Mouse (Mus musculus) forebrain, embryonic 16.5 days (tissue): Measurements from ENCODE around the gene Mfsd2a. TPM values are rescaled to one million over a fixed set of nuclear protein-coding genes. Genes with fewer than 3 reads are reported as not detected.
"Not testable (repeated sequence)": the region's sequence is repeated elsewhere in the genome, so short reads cannot be mapped to it uniquely, and the experiment has no call there.

ENCODE experiments used
- ATAC-seq: fragments of 200-750 bp; cut with Nextera tagmentation; 2 replicates; pipeline ENCODE4 v1.8.0; 2017; ENCODE audit warnings: mild to moderate bottlenecking, moderate library complexity
- H3K27ac ChIP-seq: fragments of 300-500 bp; sonication (generic); 2 replicates; pipeline ENCODE4 v1.5.1; 2014; ENCODE audit warnings: low read length, control low read depth
- H3K27me3 ChIP-seq: fragments of 300-500 bp; sonication (generic); replicated peaks from 2 replicates; pipeline ENCODE4 v1.6.1; 2014; ENCODE audit warnings: low read length; ENCODE audit not compliant: control insufficient read depth, insufficient read depth
- H3K36me3 ChIP-seq: fragments of 300-500 bp; sonication (generic); 2 replicates; pipeline ENCODE4 v1.6.1; 2014; ENCODE audit not compliant: control insufficient read depth, insufficient read depth
- H3K4me1 ChIP-seq: fragments of 300-500 bp; sonication (generic); replicated peaks from 2 replicates; pipeline ENCODE4 v1.6.1; 2014; ENCODE audit warnings: low read length; ENCODE audit not compliant: control insufficient read depth, insufficient read depth
- H3K4me2 ChIP-seq: fragments of 300-500 bp; sonication (generic); 2 replicates; pipeline ENCODE4 v1.6.1; 2014; ENCODE audit warnings: mild to moderate bottlenecking, low read length, control low read depth
- H3K4me3 ChIP-seq: fragments of 300-500 bp; sonication (generic); replicated peaks from 2 replicates; pipeline ENCODE4 v1.5.1; 2014; ENCODE audit warnings: mild to moderate bottlenecking, low read length, control low read depth
- H3K9ac ChIP-seq: fragments of 300-500 bp; sonication (generic); replicated peaks from 2 replicates; pipeline ENCODE4 v1.6.1; 2014; ENCODE audit warnings: low read depth, low read length, control low read depth
- H3K9me3 ChIP-seq: fragments of 300-500 bp; sonication (generic); 2 replicates; pipeline ENCODE4 v1.6.1; 2016; ENCODE audit warnings: low read length; ENCODE audit not compliant: control insufficient read depth
- WGBS: fragments of 180-500 bp; shearing (Covaris S2); extraction: QIAGEN DNeasy Blood & Tissue Kit; methylation state at CpG from one replicate; pipeline ENCODE4 v1.1.7; 2014; 5-methylcytosine and 5-hydroxymethylcytosine counted together
- polyA plus RNA-seq: library from polyadenylated mRNA; unstranded; fragments of >200 nt; fragmentation: Nextera tagmentation; extraction: Ambion mirVana; gene quantifications from 2 replicates; pipeline ENCODE4 v1.2.1, GENCODE M21; 2015

The Mfsd2a gene
- polyA plus RNA-seq, 1 experiment from 2014 or later: 34.3 TPM

DNA sequence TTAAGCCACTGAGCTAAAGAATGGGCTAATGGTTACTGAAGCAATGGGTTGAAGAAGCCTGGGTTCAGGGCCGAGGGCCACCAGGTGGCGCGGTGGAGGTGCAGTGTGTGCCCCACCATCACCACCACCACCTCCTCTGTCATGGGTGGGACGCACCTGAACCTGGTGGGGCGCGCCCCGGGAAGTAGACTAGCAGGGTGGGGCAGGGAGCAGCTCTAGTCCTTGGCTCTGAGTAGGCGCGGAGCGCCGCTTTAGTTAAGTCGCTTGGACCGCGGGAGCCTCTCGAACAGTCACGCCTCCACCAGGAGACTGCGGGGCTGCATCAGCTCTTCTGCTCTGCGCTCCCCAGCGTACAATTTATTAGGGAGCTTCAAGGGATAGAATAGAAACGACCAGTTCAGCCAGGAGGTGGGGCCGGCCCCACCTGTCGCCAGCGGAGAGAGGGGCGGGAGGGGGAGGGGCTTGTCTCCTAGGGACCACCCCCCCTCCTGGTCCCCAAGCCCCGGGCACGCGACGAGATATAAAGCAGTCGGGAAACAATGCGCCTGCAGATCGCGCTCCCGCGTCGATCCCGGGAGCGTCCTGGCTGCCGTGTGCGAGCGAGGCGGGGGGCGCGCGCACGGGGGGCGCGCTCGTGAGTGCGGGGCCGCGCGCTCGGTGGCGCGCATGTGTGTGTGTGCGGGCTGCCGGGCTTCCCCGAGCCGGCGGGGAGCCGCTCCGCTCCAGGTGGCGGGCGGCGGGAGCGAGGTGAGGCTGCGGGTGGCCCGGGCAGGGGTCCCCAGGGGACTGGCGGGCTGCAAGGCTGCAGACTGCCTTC is 34.6 kb upstream of the Mfsd2a start, which contains the start of gene Mycl:
Gene Mycl (plus strand): TSS at position 249 of the 817 bp plus-strand sequence.
- peak; percentile 75 for ATAC-seq
- H3K36me3 ChIP-seq: no peaks in the 10 kb centered on the region; the same call in 1 of the 2 replicates
- under 1% methylated on average over 66 of the region's 69 CpGs for WGBS
- H3K4me3 ChIP-seq: peak within 1 kb of the TSS; percentile 97
- peak within 1 kb of the TSS; percentile 96 for H3K27ac ChIP-seq
- peak within 1 kb of the TSS; percentile 89 for H3K4me2 ChIP-seq
- peak within 1 kb of the TSS; percentile 97 for H3K9ac ChIP-seq
- peaks cover 32% of the 10 kb centered on the region for H3K4me1 ChIP-seq
- H3K9me3 ChIP-seq: no peaks in the 10 kb centered on the region
- H3K27me3 ChIP-seq: no peaks in the 10 kb centered on the region

DNA sequence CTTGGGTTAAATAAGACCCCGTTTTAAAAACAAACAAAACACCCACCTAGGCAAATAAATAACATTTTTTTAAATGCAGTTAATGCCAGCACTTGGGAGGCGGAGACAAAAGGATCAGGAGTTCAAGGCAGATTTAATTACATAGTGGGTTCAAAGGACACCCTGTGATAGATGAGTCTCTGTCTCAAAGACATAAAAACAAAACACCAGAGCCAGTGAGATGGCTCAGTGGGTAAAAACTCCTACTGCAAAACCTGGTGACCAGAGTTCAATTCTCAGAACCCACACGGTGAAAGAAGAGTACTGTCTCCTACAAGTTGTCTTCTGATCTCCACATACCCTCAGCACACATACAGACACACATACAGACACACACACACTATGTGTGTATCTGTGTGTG is 31.3 kb upstream of the Mfsd2a start:
- no peak overlapping the region for H3K27ac ChIP-seq
- H3K4me3 ChIP-seq: no peak overlapping the region
- no peaks in the 10 kb centered on the region for H3K9me3 ChIP-seq
- H3K9ac ChIP-seq: no peak overlapping the region
- WGBS: 75% methylated on average over 3 of the region's 3 CpGs
- H3K4me1 ChIP-seq: peaks cover 6% of the 10 kb centered on the region; the same call in 1 of the 2 replicates
- no peaks in the 10 kb centered on the region for H3K36me3 ChIP-seq
- ATAC-seq: no peak
- no peak overlapping the region for H3K4me2 ChIP-seq
- H3K27me3 ChIP-seq: no peaks in the 10 kb centered on the region

DNA sequence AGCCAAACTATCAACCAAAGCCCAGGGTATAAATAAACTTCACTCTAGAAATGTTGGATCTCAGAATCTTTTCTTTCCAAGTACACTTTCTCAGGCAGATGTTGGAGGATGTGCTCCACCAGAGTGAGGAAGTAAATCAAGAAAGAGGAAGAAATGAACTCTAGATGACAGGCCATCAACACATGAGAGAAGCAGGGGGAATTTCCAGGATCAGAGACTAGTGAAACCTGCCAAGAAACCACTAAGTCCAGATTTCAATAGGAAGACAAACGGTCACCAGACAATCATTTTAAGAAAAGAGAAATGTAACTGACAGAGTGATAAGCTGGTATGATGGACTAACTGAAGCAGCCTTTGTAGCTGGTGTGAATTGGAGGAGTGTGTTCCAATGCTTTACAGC is 30.2 kb upstream of the Mfsd2a start:
- no peak overlapping the region for H3K4me2 ChIP-seq
- 83% methylated on average over 1 of the region's 1 CpGs for WGBS
- no peaks in the 10 kb centered on the region for H3K36me3 ChIP-seq
- no peaks in the 10 kb centered on the region for H3K9me3 ChIP-seq
- H3K9ac ChIP-seq: no peak overlapping the region
- ATAC-seq: no peak
- peaks cover 4% of the 10 kb centered on the region; the same call in 1 of the 2 replicates for H3K4me1 ChIP-seq
- H3K27ac ChIP-seq: no peak overlapping the region
- H3K27me3 ChIP-seq: no peaks in the 10 kb centered on the region
- H3K4me3 ChIP-seq: no peak overlapping the region

DNA sequence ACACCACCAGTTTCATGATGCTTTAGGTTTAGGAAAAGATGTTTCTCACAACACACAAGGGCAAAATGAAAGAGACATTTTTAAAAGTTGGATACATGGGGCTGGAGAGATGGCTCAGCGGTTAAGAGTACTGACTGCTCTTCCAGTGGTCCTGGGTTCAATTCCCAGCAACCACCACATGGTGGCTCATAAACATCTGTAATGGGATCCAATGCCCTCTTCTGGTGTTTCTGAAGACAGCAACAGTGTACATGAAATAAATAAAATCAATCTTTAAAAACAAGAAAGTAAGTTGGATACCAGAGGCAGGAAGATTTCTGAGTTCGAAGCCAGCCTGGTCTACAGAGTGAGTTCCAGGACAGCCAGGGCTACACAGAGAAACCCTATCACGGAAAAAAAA is 27.0 kb upstream of the Mfsd2a start:
- ATAC-seq, H3K4me3 ChIP-seq, H3K9me3 ChIP-seq, H3K36me3 ChIP-seq, H3K9ac ChIP-seq, H3K27me3 ChIP-seq, H3K4me1 ChIP-seq, H3K27ac ChIP-seq, H3K4me2 ChIP-seq: not testable (repeated sequence)
- WGBS: 60% methylated on average over 3 of the region's 3 CpGs

DNA sequence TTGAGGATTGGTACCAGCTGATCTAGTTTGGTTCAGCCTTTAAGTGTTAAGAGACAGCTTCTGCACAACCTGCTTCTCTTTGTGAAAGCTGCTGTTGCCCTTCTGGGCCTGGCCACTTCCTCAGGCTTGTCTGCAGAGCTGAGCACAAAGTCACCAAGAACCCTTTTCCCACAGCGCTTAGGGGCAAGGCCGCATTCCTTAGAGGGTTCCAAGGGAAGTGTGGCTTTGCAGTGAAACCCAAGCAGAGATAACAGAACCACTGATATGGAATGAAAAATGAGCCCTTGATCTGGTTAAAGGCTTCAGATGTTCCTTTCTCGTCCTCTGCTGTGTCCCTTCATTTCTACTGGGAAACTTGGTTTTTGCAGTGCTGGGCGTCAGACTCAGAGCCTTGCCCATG is 26.4 kb upstream of the Mfsd2a start:
- Histone ChIP-seq H3K27me3 (peaks cover 3% of the 10 kb centered on the region; the same call in 1 of the 2 replicates), H3K9me3 (no peaks in the 10 kb centered on the region), H3K36me3 (no peaks in the 10 kb centered on the region), H3K4me1 (peaks cover 7% of the 10 kb centered on the region; the same call in 1 of the 2 replicates), H3K27ac (no peak overlapping the region), H3K4me2 (no peak overlapping the region), H3K9ac (no peak overlapping the region), H3K4me3 (no peak overlapping the region)
- WGBS: 78% methylated on average over 4 of the region's 4 CpGs
- no peak for ATAC-seq

DNA sequence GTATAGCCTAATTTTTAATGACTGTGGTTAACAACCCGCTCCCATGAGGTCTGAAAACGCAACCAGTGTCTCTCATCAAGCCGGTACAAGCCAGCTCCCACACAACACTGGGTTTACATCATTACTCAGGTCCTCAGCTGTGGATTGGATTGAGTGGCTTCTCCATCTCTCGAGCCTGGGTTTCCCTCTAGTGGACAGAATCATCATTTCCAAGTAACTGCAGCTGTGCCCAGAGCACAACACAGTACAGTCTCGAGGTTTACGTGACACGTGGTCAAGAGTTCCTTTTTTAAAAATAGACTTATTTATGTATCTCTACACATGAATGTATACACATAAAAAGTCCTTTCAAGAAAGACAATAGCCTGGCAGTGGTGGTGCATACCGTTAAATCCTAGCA is 24.1 kb upstream of the Mfsd2a start:
- 37% methylated on average over 8 of the region's 8 CpGs for WGBS
- Histone ChIP-seq H3K27ac (no peak overlapping the region), H3K4me2 (no peak overlapping the region), H3K36me3 (no peaks in the 10 kb centered on the region), H3K4me1 (peaks cover 7% of the 10 kb centered on the region; the same call in 1 of the 2 replicates), H3K9me3 (no peaks in the 10 kb centered on the region), H3K4me3 (no peak overlapping the region), H3K9ac (no peak overlapping the region), H3K27me3 (peaks cover 5% of the 10 kb centered on the region; the same call in 1 of the 2 replicates)
- ATAC-seq: peak; percentile 93

DNA sequence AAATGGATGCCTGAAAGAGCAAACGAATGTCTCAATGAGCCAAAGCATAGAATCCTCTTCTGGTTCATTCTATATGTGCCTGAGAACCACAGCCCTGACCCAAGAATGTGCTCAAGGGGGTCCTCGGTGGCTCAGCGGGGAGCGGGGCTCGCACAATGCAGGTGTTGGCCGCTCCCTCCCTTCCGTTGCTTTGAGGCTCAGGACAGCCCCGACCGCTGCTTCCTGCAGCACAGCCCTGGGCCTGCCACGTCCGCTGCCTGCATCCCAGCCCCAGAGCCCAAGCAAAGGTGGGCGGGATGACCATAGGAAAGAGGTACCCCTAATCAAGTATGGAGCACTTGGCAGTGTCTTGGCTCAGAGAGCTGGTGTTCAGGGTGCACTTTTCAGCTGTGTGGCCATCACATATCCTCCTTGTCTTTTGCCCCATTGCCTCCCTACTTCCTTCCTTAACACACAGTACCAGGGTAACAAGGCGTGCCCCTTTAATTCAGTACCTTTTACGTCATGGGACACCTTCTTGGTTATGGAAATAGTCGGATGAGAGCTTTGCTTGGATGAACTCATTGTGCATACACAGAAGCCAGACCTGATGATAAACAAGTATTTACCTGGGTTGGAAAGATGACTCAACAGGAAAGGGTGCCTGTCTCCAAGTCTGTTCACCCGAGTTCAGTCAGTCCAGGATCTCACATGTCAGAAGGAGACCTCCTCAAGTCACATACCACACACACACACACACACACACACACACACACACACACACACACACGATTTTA is 22.7 kb upstream of the Mfsd2a start:
- no peaks in the 10 kb centered on the region for H3K9me3 ChIP-seq
- peak overlapping the region; percentile 38 for H3K4me2 ChIP-seq
- H3K27ac ChIP-seq: no peak overlapping the region
- ATAC-seq: no peak
- 24% methylated on average over 17 of the region's 17 CpGs for WGBS
- H3K9ac ChIP-seq: no peak overlapping the region
- peaks cover 7% of the 10 kb centered on the region; the same call in 1 of the 2 replicates for H3K4me1 ChIP-seq
- H3K4me3 ChIP-seq: peak overlapping the region; percentile 5; the same call in 1 of the 2 replicates
- peaks cover 5% of the 10 kb centered on the region; the same call in 1 of the 2 replicates for H3K27me3 ChIP-seq
- no peaks in the 10 kb centered on the region for H3K36me3 ChIP-seq

DNA sequence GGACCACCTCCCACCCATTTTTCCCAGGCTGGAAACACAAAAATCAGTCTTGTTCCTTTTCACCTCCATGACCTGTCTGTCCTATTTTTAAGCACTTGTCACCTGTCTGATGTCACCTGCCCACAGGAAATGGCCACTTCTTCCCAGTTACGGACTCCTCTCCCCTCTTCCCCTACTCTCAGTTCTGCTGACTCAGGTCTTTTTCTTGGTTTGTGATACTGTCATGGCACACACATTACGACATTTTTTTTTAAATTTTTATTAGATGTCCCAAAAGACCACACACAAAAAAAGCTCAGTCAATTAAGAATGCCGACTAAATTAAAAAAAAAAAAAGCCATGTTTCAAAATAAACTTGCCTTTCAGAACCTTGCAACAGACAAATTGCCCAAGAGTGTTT is 21.5 kb upstream of the Mfsd2a start:
- H3K36me3 ChIP-seq: no peaks in the 10 kb centered on the region
- no peak overlapping the region for H3K4me2 ChIP-seq
- no peak overlapping the region for H3K4me3 ChIP-seq
- ATAC-seq: no peak
- 68% methylated on average over 3 of the region's 3 CpGs for WGBS
- no peak overlapping the region for H3K27ac ChIP-seq
- H3K27me3 ChIP-seq: peaks cover 5% of the 10 kb centered on the region; the same call in 1 of the 2 replicates
- H3K4me1 ChIP-seq: peaks cover 7% of the 10 kb centered on the region; the same call in 1 of the 2 replicates
- H3K9me3 ChIP-seq: no peaks in the 10 kb centered on the region
- H3K9ac ChIP-seq: no peak overlapping the region

DNA sequence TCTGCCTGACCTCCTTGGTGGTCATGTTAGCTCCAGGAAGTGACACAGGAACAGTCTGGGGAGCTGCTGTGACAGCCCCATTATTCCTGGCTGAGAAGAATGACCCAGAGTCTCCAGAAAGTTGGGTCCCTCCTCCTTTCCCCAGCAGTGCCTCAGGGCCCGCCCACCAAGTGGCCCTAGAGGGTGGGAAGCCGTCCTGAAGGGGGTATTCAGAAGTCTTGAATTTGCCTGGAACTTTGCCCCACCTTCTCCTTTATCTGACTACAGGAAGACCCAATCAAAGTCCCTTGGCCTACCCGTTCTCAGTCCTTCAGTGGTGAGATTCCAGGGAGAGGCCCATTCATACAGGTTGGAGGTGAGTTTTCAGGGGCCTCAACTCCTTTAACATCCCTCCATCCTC is 20.9 kb upstream of the Mfsd2a start:
- ATAC-seq: no peak
- Histone ChIP-seq H3K4me1 (peaks cover 7% of the 10 kb centered on the region; the same call in 1 of the 2 replicates), H3K27me3 (peaks cover 5% of the 10 kb centered on the region; the same call in 1 of the 2 replicates), H3K4me2 (no peak overlapping the region), H3K9me3 (no peaks in the 10 kb centered on the region), H3K9ac (no peak overlapping the region), H3K4me3 (no peak overlapping the region), H3K36me3 (no peaks in the 10 kb centered on the region), H3K27ac (no peak overlapping the region)
- 45% methylated on average over 3 of the region's 3 CpGs for WGBS
